ENCODE assay signal across 8 mouse cellular contexts in the genomic region with DNA sequence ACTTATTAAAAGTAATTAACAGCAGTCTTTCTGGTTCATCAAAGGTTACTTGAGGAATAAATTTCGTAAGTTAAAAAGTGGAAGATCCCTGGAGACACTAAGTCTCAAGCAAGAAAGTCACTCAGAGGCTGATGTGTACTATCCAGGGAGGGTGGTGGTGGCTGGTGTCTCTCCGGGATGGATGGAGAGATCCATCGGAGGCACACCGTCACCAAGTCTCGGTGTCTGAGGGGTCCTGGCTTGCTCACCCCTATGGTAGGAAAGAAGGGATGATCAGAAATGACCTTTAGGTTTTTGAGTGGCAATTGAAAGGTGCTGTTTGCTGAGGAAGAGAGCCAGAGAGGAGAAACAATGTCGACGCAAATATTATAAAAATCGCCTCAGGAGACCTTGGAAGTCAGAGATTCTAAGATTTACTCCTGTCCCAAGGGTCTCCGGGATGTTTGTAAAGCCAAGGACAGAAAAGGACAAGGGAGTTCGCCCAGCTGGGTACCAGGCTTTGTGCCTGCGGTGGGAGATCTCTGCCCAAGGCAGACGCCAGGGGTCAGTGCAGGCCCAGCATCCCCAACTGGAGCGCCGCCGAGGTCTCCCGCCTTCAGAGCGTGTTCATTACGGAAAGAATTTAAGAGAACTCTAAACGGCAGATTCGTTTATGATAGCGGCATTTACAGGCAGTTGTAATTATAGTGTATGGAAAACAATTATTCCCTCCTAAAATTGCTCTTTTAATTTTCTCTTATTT.
DNase-seq lines count a peak whose midpoint lies in the region; ATAC-seq and TF ChIP-seq lines count a peak whose summit lies in the region.

No protein-coding gene starts in this region.

- H3K9ac ChIP-seq in ES-Bruce4 (ENCODE audit: low read depth, poor library complexity, severe bottlenecking) = no peak overlapping the region
- H3K9ac ChIP-seq in forebrain, embryonic 14.5 days (ENCODE audit: low read length) = peak overlapping the region; percentile 61
- H3K9ac ChIP-seq in liver, embryonic 16.5 days (ENCODE audit: low read depth, low read length) = no peak overlapping the region
- peak overlapping the region; percentile 53 for H3K9ac ChIP-seq in neural tube, embryonic 12.5 days
- no peak overlapping the region for H3K9ac ChIP-seq in stomach, postnatal 0 days (ENCODE audit: low read length)

- no peak overlapping the region for H3K4me3 ChIP-seq in ES-Bruce4 (ENCODE audit: low read depth, low read length)
- H3K4me3 ChIP-seq in forebrain, embryonic 14.5 days (ENCODE audit: low read depth, low read length) = peak overlapping the region; percentile 39
- H3K4me3 ChIP-seq in liver, embryonic 16.5 days (ENCODE audit: low read depth, low read length) = peak overlapping the region; percentile 44
- H3K4me3 ChIP-seq in neural tube, embryonic 12.5 days = peak overlapping the region; percentile 34
- H3K4me3 ChIP-seq in stomach, postnatal 0 days (ENCODE audit: low read depth, low read length) = peak overlapping the region; percentile 32

- no peak for TF ChIP-seq POLR2A in ES-Bruce4 (IDR thresholded peaks at IDR 0.05; ENCODE audit: insufficient read depth, low read length)

- peak overlapping the region; percentile 93 for H3K4me2 ChIP-seq in forebrain, embryonic 14.5 days (ENCODE audit: low read length)
- peak overlapping the region; percentile 64 for H3K4me2 ChIP-seq in liver, embryonic 16.5 days (ENCODE audit: low read depth, low read length)
- peak overlapping the region; percentile 87 for H3K4me2 ChIP-seq in neural tube, embryonic 12.5 days (replicated peaks)
- peak overlapping the region; percentile 65 for H3K4me2 ChIP-seq in stomach, postnatal 0 days (replicated peaks; ENCODE audit: low read depth)

- H3K9me3 ChIP-seq in ES-Bruce4 (replicated peaks; ENCODE audit: control insufficient read depth, insufficient read depth, low read length, poor library complexity, severe bottlenecking) = no peaks in the 10 kb centered on the region
- no peaks in the 10 kb centered on the region for H3K9me3 ChIP-seq in forebrain, embryonic 14.5 days (replicated peaks; ENCODE audit: control insufficient read depth, low read length)
- H3K9me3 ChIP-seq in liver, embryonic 16.5 days (replicated peaks; ENCODE audit: control insufficient read depth, low read length) = no peaks in the 10 kb centered on the region
- H3K9me3 ChIP-seq in neural tube, embryonic 12.5 days = no peaks in the 10 kb centered on the region
- H3K9me3 ChIP-seq in stomach, postnatal 0 days (ENCODE audit: control insufficient read depth, low read length) = no peaks in the 10 kb centered on the region

- H3K27ac ChIP-seq in ES-Bruce4 (ENCODE audit: insufficient read depth, low read length) = no peak overlapping the region
- no peak overlapping the region for H3K27ac ChIP-seq in forebrain, embryonic 14.5 days (ENCODE audit: low read depth, low read length)
- H3K27ac ChIP-seq in liver, embryonic 16.5 days (ENCODE audit: low read length) = no peak overlapping the region
- no peak overlapping the region for H3K27ac ChIP-seq in neural tube, embryonic 12.5 days
- no peak overlapping the region for H3K27ac ChIP-seq in stomach, postnatal 0 days (replicated peaks)

- peak; percentile 77 for TF ChIP-seq CTCF in ES-Bruce4 (IDR thresholded peaks at IDR 0.05; ENCODE audit: low read depth, low read length)
- TF ChIP-seq CTCF in stomach, postnatal 0 days (IDR thresholded peaks at IDR 0.05; ENCODE audit: low read depth) = peak; percentile 83

- H3K36me3 ChIP-seq in ES-Bruce4 (ENCODE audit: control insufficient read depth, insufficient read depth, low read length, poor library complexity, severe bottlenecking) = no peaks in the 10 kb centered on the region
- no peaks in the 10 kb centered on the region for H3K36me3 ChIP-seq in forebrain, embryonic 14.5 days (ENCODE audit: control insufficient read depth, insufficient read depth, low read length)
- H3K36me3 ChIP-seq in liver, embryonic 16.5 days (ENCODE audit: control insufficient read depth, insufficient read depth) = no peaks in the 10 kb centered on the region
- H3K36me3 ChIP-seq in neural tube, embryonic 12.5 days = no peaks in the 10 kb centered on the region
- no peaks in the 10 kb centered on the region for H3K36me3 ChIP-seq in stomach, postnatal 0 days (ENCODE audit: control insufficient read depth, insufficient read depth, low read length)

- H3K27me3 ChIP-seq in ES-Bruce4 (ENCODE audit: control insufficient read depth, insufficient read depth, low read length, poor library complexity, severe bottlenecking) = no peaks in the 10 kb centered on the region
- no peaks in the 10 kb centered on the region for H3K27me3 ChIP-seq in forebrain, embryonic 14.5 days (replicated peaks; ENCODE audit: control insufficient read depth, insufficient read depth, low read length)
- no peaks in the 10 kb centered on the region for H3K27me3 ChIP-seq in liver, embryonic 16.5 days (ENCODE audit: control insufficient read depth, insufficient read depth, low read depth, low read length)
- no peaks in the 10 kb centered on the region for H3K27me3 ChIP-seq in neural tube, embryonic 12.5 days (replicated peaks)
- H3K27me3 ChIP-seq in stomach, postnatal 0 days (ENCODE audit: control insufficient read depth, insufficient read depth, low read length) = no peaks in the 10 kb centered on the region

- peak; percentile 47 for DNase-seq in cerebellum, adult 11-12 months
- peak; percentile 89 for DNase-seq in forebrain, embryonic 14.5 days (ENCODE audit: low spot score)
- DNase-seq in heart, postnatal 10 days = peak; percentile 87 to 91
- peak; percentile 89 to 91 for DNase-seq in kidney, postnatal 4 days
- peak; percentile 71 for DNase-seq in stomach, postnatal 0 days (ENCODE audit: low spot score)

- ATAC-seq in forebrain, embryonic 14.5 days = peak; percentile 94
- peak; percentile 77 for ATAC-seq in liver, embryonic 16.5 days (ENCODE audit: low read depth)
- ATAC-seq in neural tube, embryonic 12.5 days (ENCODE audit: low FRiP score, low read depth) = peak; percentile 87
- ATAC-seq in stomach, postnatal 0 days (ENCODE audit: low FRiP score, low TSS enrichment) = peak; percentile 77; the same call in 1 of the 2 replicates

- intact Hi-C loops in heart, postnatal 10 days (cut with DNase I) = loop anchor here (1.0 to 10.0 kb wide), 7 partner anchors 36 to 732 kb away; a partner anchor contains a TSS

- no peaks in the 10 kb centered on the region for H3K4me1 ChIP-seq in ES-Bruce4 (ENCODE audit: control insufficient read depth, insufficient read depth, low read length)
- peaks cover 5% of the 10 kb centered on the region; the same call in 1 of the 2 replicates for H3K4me1 ChIP-seq in forebrain, embryonic 14.5 days (ENCODE audit: control insufficient read depth, insufficient read depth, low read length)
- peaks cover 3% of the 10 kb centered on the region for H3K4me1 ChIP-seq in liver, embryonic 16.5 days (ENCODE audit: control insufficient read depth, low read depth, low read length)
- no peaks in the 10 kb centered on the region for H3K4me1 ChIP-seq in neural tube, embryonic 12.5 days
- no peaks in the 10 kb centered on the region for H3K4me1 ChIP-seq in stomach, postnatal 0 days (replicated peaks; ENCODE audit: control insufficient read depth, insufficient read depth)

- TF ChIP-seq EP300 in ES-Bruce4 (IDR thresholded peaks at IDR 0.05; ENCODE audit: insufficient read depth, low read depth, low read length) = no peak
- TF ChIP-seq EP300 in stomach, postnatal 0 days (optimal IDR thresholded peaks at IDR 0.05) = no peak

- 10% methylated on average over 21 of the region's 21 CpGs for WGBS in forebrain, embryonic 14.5 days
- WGBS in liver, embryonic 16.5 days (ENCODE audit: insufficient replicate concordance) = 10% methylated on average over 21 of the region's 21 CpGs
- WGBS in neural tube, embryonic 12.5 days = 12% methylated on average over 21 of the region's 21 CpGs
- 13% methylated on average over 21 of the region's 21 CpGs for WGBS in stomach, postnatal 0 days

Comparison
In these comparisons a context has a peak if more than half of its experiments do, and no peak if none do; other contexts are left out.
1. H3K9ac ChIP-seq: peak in forebrain, embryonic 14.5 days (single experiment) and neural tube, embryonic 12.5 days (single experiment); none in ES-Bruce4 (single experiment), liver, embryonic 16.5 days (single experiment) and stomach, postnatal 0 days (single experiment).
2. Peak in every context shown above with its lines, with median percentiles within 50 percentile points of each other: DNase-seq, ATAC-seq and H3K4me2 ChIP-seq.